Mouse (Mus musculus) activated CD4-positive, CD25-positive, alpha-beta regulatory T cell, adult 4 months (primary cell): ENCODE measurements around the gene Fbxo9. TPM values are rescaled to one million over a fixed set of nuclear protein-coding genes. Genes with fewer than 3 reads are reported as not detected.

ENCODE experiments used
- ATAC-seq: one replicate; pipeline ENCODE4 v1.8.0; 2017
- polyA plus RNA-seq, 2 experiments: library from polyadenylated mRNA; unstranded; fragments of 100-300 nt; shearing (Covaris generic); gene quantifications; one replicate each; pipeline ENCODE4 v1.2.1; 2017

The Fbxo9 gene
- polyA plus RNA-seq, 2 experiments from 2014 or later, result 18.0 to 20.3 TPM

DNA sequence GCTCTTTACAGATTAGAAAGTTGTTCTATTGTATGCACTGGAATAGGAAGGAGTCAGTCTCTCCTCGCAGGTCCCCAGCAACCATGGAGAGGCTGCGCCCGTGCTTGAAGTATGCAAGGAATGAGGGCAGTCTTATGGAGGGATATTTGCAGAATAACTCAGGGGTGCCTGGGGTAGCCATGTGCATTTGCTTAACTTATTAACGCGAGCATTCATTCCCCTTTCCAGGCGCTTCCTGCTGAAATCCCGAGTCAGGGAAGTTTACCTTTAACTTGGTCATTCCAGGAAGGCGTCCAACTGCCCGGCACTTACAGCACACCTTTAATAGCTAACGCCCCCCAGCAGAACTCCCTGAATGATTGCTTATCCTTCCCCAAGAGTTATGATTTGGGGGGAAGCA lies 44.7 kb downstream of the Fbxo9 start:
- no peak for ATAC-seq

- no peak for ATAC-seq
These were observed 46.5 kb downstream of the Fbxo9 start for GRCm38 (mm10) chr9:78062392-78062791.

DNA sequence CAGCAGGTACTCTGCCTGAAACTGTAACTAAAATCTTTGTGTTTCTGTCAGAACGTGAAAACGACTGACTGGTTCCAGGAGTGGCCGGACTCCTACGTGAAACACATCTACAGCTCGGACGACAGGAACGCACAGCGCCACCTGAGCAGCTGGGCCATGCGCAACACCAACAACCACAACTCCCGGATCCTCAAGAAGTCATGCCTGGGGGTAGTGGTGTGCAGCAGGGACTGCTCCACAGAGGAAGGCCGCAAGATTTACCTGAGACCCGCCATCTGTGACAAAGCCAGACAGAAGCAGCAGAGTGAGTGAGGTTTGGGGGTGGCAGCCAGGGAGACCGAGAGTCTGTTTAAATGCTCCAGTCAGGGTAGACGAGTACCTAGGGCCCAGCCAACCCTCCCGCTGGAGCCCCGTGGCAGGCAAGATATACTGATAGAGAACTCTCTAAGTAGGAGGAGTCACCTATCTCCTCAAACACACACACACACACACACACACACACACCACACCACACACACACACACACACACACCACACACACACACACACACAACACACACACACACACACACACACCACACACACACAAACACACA lies 49.2 kb downstream of the Fbxo9 start:
- no peak for ATAC-seq

GRCm38 (mm10) chr9:78054298-78054697 lies 54.6 kb downstream of the Fbxo9 start:
- no peak for ATAC-seq

DNA sequence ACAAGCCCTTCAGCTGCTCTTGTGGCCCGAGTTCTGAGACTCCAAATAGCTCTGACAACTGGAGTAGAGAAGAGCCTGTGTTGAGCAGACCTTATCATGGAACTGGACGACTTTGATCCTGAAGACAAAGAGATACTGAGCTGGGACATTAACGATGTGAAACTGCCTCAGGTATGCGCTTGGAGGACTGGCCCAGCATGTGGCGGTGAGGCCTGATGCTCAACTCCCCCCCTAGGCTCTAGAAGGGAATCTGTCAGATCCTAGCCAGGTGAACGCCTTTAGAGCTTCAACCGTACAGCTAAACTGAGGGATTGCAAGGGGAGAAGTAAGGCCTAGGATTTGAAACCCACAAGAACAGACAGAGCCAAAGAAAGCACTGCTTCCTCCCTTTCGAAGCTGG lies 55.0 kb downstream of the Fbxo9 start:
- no peak for ATAC-seq

DNA sequence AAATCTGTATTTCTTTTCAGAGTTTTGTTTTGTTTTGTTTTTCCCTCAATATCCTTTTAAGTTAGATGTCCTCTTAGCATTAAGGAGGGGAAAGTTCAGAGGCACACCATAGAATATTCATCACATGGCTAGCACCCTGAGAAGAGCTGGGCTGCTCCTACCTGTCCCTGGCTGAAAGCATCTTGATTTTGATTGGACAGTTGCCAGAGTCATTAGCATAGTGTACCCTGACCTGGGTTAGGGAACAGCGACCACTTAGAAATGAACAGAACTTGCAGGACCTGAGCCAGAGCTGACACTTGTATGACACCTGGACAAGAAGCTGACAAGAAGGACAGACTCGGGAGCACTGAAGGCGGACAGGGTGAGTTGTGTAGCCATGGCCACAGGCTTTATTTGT lies 57.2 kb downstream of the Fbxo9 start, which contains the start of gene Gcm1:
Gcm1 (plus strand) TSS at position 248 of the 400 bp plus-strand sequence.
- no peak for ATAC-seq

DNA sequence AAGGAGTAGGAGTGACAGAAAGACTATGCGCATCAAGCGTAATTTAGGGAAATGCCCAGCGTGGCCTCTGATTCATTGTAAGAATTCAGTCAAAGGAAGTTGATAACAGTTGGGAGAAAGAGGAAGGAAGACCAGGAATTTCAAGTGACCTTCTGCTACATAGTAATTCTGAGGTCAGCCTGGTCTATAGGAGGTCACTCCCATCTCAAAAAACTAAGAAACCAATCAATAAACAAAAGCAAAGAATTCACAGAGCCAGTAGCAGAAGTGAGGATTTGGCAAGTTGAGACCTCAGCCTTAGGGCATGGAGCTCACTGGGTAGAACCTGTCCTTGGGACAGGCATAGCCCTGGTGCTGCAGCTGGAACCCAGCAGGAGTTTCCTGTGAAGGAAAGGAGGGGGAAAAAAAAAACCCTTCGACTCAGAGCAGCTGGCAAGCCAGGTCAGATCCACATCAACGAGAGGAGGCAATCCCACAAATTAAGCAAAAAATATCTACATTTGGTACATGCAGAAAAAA lies 58.4 kb downstream of the Fbxo9 start:
- ATAC-seq, result no peak

- ATAC-seq, result no peak
These were observed 62.1 kb downstream of the Fbxo9 start for GRCm38 (mm10) chr9:78046755-78047154.

DNA sequence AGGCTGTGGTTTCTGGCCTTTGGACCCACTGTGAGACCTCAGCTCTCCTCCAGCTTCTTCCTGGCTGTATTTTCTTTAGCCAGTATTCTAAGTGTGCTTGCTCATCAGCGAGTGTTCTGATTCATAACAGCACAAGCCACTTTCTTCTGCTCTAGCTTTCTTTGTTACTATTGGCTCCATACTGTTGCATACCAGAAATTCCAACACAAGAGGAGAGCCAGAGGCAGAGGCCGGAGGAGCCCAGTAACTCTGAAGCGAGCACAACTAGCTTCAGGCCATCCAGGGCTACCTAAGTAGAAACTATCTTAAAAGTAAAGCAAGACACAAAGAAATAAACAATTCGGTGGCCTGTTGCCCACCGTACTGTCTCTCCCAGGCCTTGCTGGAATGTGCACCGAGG lies 63.7 kb downstream of the Fbxo9 start:
- ATAC-seq, result no peak

DNA sequence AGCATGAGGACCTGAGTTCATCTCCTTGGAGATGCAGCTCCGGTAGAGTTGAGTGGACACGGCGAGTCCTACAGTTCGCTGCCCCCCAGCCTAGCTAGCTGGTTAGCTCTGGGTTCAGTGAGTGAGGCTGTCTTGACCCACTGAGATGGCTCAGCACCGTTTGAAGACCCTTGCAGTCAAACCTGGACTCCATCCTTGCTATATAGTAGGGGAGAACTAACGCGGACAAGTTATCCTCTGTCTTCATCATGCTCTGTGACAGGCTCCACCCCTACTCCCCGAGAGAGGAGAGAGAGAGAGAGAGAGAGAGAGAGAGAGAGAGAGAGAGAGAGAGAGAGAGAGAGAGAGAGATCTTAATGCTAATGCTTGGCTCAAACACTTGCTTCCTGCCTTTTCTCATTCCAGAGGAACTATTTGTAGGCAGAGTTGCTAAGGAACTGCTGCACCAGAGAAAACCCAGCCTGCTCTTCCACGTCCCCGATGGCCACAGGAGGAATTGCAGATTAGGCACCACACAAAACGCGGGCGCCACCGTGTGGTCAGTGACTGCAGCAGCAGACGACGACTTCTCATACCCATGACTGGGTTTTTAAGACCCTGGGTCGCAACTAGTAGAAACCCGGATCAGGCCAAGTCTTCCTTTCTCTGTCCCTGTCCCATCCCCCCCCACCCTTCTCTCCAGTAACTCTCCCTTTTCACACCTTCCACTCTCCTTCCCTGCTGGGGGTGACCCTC lies 69.9 kb downstream of the Fbxo9 start:
- ATAC-seq, result peak; percentile 88

- no peak for ATAC-seq
These were observed 73.0 kb downstream of the Fbxo9 start for GRCm38 (mm10) chr9:78035831-78036230.

DNA sequence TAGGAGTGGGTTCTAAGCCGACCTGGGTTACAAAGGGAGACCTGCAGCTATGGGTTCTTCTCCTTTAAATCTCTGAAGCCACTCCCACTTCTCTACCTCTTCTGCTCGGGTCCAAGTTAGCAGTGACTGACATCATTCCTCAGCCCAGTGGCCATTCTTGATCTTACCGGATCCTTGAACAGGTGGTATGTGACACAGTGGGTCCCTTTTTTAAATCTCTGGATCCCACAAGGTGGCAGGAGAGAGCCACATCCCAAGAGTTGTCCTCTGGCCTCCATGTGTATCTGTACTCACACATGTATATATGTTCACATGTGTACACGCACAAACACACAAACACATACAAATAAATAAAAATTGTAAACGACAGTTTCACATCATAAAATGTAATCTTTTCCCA lies 73.6 kb downstream of the Fbxo9 start:
- no peak for ATAC-seq

DNA sequence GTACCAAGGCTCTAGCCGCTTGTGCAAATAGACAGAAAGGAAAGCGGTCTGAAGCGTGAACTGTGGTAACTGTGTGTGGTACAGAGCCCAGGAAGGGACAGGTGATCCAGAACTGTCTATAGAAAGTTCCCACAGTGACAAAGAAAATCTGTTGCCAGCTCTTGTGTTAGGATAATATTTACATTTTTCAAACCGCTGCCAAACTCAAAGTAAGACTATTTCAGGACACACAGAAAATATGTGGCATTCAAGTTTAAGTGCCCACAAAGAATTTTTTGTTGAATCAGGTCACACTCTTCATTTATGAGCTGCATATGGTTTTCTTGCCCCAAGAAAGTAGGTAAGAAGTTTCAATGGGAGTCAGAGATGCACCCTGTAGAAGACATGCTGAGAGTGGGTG lies 75.9 kb downstream of the Fbxo9 start:
- ATAC-seq, result no peak

Other genes starting within 250 kb of the Fbxo9 start
- 100 to 1,000 TPM; 149 to 155 TPM for gene Elovl5, start 191.7 kb downstream of the Fbxo9 start, polyA plus RNA-seq
- gene Gcm1, start 57.1 kb downstream of the Fbxo9 start, polyA plus RNA-seq, result under 1 TPM in 1 of 2 experiments, not detected in 1; 0.21 TPM
- 1 to 10 TPM; 8.1 to 9.5 TPM for gene Ick, start 127 bp upstream of the Fbxo9 start, polyA plus RNA-seq
- 10 to 100 TPM; 22.3 to 23.5 TPM for gene Gsta4, start 73.7 kb upstream of the Fbxo9 start, polyA plus RNA-seq
- gene Gsta1, start 121.6 kb upstream of the Fbxo9 start, polyA plus RNA-seq, result not detected
- not detected for gene Gm3776, start 148.1 kb upstream of the Fbxo9 start, polyA plus RNA-seq
- gene Gm10639, start 180.9 kb upstream of the Fbxo9 start, polyA plus RNA-seq, result not detected
- not detected for gene Omt2a, start 205.7 kb upstream of the Fbxo9 start, polyA plus RNA-seq
- not detected for gene Omt2b, start 218.5 kb upstream of the Fbxo9 start, polyA plus RNA-seq
- not detected for gene Gsta2, start 246.7 kb upstream of the Fbxo9 start, polyA plus RNA-seq